Mouse (Mus musculus): ENCODE measurements around the gene Kcnq1.

Gene Kcnq1

DNA sequence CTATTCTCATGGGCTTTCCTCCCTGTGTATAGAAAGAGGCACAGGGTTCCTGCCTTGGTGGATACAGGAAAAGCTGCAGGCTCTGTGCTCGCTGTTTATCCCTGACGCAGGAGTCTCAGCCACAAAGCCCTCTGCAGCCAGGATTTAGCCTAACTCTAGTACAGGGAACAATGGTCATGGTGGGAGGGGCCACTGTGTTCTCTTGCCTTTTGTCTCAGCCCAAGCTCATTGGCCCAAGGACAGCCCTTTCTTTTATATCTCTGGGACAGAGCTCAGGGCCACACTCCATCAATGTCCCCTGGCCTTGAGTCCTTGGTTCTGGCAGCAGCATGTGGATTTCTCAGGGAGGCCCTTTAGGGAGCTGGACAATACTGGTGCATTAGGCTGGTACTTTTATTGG is 72.7 kb downstream of the Kcnq1 start:
- DNase-seq (ENCODE audit: low read depth in 1 of 2, low spot score in 2 of 2), result no peak

DNA sequence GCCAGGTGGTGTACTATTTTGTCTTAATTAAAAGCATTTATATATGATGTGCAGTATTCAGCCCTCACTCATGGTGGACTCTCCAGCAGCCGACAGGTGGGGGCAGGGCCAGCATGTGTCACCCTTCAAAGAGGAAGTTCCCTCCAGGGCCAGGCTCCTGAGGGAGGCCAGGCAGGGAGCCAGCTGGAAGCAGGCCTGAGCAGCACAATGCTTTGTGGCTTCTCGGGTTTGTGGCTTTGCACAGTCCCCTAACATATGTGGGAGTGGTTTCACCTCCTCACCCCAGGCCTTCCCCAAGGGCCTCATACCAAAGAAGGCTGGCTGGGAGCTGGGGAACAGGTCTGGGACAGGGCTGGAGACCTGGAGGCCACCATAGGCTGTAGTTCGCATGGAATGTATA is 74.6 kb downstream of the Kcnq1 start:
- DNase-seq (ENCODE audit: low read depth in 1 of 2, low spot score in 2 of 2), result peak; percentile 7 to 23

DNA sequence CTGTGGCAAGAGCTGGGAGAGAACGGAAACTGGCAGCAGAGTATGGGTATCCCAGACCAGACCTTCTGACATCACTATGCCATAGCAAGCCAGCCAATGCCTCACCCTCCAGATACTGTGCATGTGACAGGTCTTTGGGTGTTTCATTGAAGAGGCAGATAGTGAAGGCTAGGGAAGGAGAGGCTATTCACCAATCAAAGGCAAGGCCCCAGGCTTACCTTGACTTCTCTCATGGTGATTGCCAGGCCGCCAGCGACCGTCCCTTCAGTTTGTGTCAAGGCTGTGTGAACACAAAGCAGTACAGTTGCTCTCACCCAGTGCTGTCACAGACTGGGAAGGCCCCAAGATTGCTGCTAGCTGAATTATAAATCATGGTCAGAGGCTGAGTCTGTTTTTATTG is 75.1 kb downstream of the Kcnq1 start:
- no peak for DNase-seq (ENCODE audit: low read depth in 1 of 2, low spot score in 2 of 2)

GRCm38 (mm10) chr7:143185506-143185905 is 79.3 kb downstream of the Kcnq1 start:
- DNase-seq (ENCODE audit: low read depth in 1 of 2, low spot score in 2 of 2), result no peak

DNA sequence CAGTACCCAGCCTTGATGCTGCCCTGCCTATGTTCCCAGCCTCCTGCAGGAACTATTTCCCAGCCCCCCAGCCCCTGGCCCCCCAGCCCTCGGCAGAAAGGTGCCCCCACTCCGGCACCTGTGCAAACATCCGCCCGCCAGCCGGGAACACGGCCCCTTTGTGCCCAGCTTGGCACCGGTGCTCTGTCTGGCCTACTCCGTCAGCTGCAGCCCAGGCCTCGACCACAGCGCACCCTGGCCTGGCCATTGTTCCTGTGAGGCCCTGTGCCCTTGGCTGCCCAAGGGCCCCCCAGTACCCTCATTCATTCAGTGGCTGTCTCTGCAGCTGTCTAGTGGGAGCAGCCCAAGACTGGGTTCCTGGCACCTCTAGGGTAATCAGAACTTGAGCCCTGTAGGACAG is 80.2 kb downstream of the Kcnq1 start:
- DNase-seq (ENCODE audit: low read depth in 1 of 2, low spot score in 2 of 2), result no peak

- no peak for DNase-seq (ENCODE audit: low read depth in 1 of 2, low spot score in 2 of 2)
Observed at GRCm38 (mm10) chr7:143187181-143187580, 81.0 kb downstream of the Kcnq1 start.

DNA sequence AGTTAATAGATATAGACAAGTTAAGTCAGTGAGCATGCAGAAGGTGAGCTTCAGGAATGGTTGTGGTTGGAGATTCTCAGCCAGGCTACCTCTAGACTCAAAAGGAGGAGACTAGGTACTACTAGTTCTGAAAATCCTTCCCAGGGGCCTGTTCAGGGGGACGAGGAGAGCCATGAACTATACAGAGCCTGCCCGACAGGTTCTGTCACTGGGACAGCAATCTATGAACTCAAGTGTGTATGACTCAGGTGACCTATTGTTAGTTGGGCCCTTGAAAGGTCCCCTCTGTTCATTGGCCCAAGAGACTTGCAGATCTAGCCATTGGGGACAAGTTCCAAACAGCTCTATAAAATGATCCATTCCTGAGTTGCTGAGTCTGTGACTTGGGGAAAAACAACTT is 82.4 kb downstream of the Kcnq1 start:
- no peak for DNase-seq (ENCODE audit: low read depth in 1 of 2, low spot score in 2 of 2)

- DNase-seq (ENCODE audit: low read depth in 1 of 2, low spot score in 2 of 2), result no peak
Observed at GRCm38 (mm10) chr7:143189965-143190722, 84.0 kb downstream of the Kcnq1 start.

DNA sequence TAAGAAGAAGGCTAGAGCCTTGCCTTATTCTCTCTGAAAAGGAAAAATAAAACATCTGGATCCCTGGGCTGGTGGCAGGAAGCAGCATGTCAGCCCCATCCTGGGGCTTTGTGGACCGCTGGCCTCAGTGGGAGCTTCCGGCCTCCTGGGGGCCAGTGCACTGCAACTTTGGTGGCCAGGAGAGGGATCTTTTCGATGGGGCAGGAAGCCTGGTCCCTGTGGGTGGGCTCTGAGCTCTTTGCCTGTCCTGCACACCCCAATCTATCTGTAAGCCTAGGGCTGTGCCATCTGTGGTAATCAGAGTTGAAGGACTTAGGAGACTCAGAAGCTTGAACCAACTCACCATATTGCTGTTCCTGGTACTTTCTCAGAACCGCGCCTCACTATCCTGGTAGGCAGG is 84.7 kb downstream of the Kcnq1 start:
- no peak for DNase-seq (ENCODE audit: low read depth in 1 of 2, low spot score in 2 of 2)

DNA sequence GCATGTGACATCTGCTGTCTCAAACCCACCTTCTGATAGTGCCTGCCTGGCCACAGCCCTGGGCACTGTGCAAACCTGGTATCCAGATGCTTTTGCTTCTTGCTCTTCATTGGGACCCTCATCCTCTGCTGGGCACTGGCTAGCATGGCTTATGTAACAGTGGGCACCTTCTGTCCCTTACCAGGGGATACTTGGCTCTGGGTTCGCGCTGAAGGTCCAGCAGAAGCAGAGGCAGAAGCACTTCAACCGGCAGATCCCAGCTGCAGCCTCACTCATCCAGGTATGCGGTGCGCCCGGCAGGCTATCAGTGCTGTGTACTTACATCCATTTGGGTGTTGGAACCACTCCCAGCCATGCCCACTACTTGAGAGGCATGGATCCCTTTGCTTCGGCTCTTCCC is 86.2 kb downstream of the Kcnq1 start:
- DNase-seq (ENCODE audit: low read depth in 1 of 2, low spot score in 2 of 2), result peak in 1 of 2 experiments; percentile 0

GRCm38 (mm10) chr7:143194064-143194463 is 87.9 kb downstream of the Kcnq1 start:
- no peak for DNase-seq (ENCODE audit: low read depth in 1 of 2, low spot score in 2 of 2)

DNA sequence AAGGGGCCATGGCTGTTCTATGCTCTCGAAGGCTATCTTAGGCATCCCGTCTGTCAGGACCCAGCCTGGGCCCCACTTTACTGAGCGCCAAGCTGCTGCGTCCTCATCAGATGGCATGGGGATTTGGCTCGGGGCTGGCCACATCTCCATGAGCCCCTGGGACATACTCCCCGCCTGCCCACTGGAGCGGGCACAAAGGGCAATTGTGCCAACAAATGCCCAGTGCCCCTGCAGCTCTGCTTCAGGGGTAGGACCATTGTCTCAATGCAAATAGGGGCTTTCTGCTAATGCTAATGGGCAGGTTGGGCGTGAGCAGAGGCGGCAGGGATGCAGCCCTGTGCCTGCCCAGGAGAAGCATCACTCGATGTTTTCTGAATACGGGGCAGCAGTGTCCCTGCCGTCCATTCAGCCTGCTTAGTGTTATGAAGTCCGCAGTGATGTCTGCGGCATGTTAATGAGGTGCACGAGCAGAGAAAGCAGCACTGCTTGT is 91.8 kb downstream of the Kcnq1 start:
- DNase-seq (ENCODE audit: low read depth in 1 of 2, low spot score in 2 of 2), result no peak

DNA sequence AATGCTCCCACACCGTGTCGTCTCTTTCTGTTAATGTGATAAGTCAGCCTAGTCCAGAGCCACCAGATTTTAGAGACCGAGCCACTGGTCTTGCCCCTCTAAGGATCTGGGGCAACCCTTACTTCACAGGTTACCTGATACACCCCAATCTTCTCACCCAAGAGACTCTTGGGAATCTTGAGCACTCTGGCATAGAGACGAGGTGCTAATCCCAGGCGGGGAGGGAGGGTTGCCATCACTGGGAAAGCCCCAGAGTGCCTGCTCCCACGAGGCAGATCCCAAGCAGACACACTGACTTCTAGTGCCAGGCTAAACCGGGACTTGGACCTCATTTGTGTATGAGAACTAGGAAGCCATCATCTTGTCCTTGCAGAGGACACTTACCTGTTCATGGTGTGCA is 92.3 kb downstream of the Kcnq1 start:
- DNase-seq (ENCODE audit: low read depth in 1 of 2, low spot score in 2 of 2), result no peak

DNA sequence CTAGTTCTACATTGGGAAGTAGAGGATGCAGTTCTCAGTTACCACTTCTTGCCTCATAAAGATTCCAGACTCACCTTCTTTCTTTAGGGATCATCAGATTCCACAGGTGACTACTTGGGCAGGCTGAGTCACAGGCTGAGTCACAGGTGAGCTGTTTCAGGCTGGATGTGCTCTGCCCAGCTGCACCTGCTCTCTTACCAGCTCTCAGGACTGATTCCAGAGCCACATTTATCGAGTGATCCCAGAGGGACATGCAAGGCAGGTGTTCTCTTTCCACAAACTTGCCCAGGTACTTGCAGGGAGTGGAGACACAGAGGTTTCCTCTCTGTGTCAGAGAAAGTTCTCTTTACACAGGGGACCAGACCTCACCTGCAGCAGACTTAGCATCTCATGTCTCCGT is 95.1 kb downstream of the Kcnq1 start:
- DNase-seq (ENCODE audit: low read depth in 1 of 2, low spot score in 2 of 2), result no peak

GRCm38 (mm10) chr7:143203897-143204296 is 97.7 kb downstream of the Kcnq1 start:
- DNase-seq (ENCODE audit: low read depth in 1 of 2, low spot score in 2 of 2), result no peak

- no peak for DNase-seq (ENCODE audit: low read depth in 1 of 2, low spot score in 2 of 2)
Observed at GRCm38 (mm10) chr7:143207044-143207443, 100.9 kb downstream of the Kcnq1 start.

DNA sequence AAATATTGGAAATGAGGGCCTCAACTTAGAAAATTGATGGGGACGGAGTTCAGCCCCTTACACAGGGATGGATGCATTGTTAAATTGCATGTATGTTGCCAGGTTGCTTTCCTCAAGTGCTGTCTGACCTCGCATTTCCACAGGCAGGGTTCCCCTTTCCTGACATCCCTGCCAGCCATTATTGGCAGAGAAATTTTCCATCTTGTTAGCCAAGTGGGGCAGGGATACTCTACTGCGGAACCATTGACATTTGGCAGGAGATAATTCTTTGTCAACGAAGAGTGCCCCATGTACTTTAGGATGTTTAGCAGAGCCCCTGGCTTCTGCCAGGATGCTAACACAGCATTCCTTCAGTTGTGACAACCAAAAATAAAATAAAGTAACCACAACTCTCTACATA is 104.6 kb downstream of the Kcnq1 start:
- DNase-seq (ENCODE audit: low read depth in 1 of 2, low spot score in 2 of 2), result no peak

- no peak for DNase-seq (ENCODE audit: low read depth in 1 of 2, low spot score in 2 of 2)
Observed at GRCm38 (mm10) chr7:143251206-143251605, 145.0 kb downstream of the Kcnq1 start.

DNA sequence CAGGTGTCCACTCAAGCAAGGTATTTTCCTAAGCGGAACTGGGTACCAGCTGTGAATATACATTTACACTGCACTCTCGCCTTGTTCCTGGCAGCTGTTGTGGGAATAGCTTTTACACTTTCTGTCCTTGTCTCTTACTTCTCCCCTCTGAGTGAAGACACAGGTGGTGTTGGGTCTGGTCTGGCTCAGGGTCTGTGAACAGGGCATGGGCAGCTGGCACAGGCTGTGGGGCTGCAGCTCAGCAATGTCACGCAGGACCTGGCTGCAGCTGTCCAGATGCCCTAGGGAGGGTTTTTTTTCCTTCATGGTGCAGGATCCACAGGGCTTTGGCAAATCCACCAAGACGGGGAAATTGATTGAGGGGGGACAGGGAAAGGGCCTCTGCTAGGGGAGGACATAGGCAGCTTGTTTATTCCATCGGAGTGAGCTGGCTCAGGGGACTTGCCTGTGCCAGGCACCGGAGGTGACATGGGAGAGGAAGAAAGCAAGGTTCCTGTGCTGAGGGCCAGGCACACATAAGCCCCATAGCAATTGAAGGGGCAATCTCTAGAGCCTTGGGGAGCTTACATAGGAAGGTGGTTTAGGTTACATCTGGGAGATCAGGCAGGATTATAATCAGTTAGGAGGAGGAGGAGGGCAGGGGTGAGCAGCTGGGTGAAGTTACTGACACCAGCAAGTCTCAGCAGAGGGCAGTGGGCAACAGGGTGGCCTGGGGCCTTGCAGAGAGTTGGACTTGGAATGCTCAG is 147.1 kb downstream of the Kcnq1 start:
- DNase-seq (ENCODE audit: low read depth in 1 of 2, low spot score in 2 of 2), result no peak

DNA sequence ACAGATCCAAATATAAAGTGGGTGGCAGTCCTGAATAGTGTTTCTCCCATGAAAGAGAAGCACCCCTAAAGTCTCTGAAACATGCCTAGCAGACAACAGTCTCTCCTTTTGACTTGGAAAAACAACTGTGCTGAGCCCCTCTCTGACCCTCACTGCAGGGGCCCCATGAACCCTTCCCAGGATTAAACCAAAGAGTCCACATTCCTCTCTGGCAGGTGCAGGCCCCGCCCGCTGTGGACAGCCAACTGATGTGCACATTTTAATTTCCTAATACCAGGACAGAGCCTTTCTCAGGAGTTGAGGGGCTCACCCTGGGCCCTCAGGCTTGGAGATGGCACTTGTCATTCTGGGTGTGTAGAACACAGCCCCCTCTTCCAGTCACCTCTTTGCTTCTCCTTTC is 148.7 kb downstream of the Kcnq1 start:
- DNase-seq (ENCODE audit: low read depth in 1 of 2, low spot score in 2 of 2), result no peak

GRCm38 (mm10) chr7:143261246-143261645 is 155.1 kb downstream of the Kcnq1 start:
- DNase-seq (ENCODE audit: low read depth in 1 of 2, low spot score in 2 of 2), result no peak

DNA sequence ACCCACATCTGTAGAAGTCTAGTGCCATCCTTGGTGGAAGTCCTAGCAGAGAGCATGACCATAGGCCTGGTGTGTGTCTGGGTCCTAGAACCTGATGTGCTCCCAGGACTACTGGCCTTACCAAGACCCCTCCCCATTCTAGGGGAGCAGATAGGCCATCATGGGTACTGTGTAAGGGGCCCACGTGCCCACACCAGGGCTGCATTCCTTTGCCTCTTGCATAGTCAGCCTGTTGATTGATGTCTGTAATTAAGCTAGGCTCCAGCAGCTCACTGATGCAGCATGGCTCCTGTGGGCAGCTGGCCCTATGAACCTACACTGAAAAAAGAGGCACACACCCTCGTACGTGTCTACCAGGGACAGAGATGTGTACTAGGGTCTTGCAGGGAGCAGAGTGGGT is 157.4 kb downstream of the Kcnq1 start:
- DNase-seq (ENCODE audit: low read depth in 1 of 2, low spot score in 2 of 2), result no peak

GRCm38 (mm10) chr7:143263966-143264365 is 157.8 kb downstream of the Kcnq1 start:
- DNase-seq (ENCODE audit: low read depth in 1 of 2, low spot score in 2 of 2), result no peak
